Mouse (Mus musculus): Measurements from ENCODE around the gene Rps23. TPM values are rescaled to one million over a fixed set of nuclear protein-coding genes. Genes with fewer than 3 reads are reported as not detected.

Rps23 gene
- 281 and 321 TPM in 2 replicates for polyA plus RNA-seq (2014; fragmentation: Nextera tagmentation; extraction: Ambion mirVana)

- Histone ChIP-seq H3K4me2 (peak within 1 kb of the TSS; percentile 73), H3K27ac (ENCODE audit: low read depth) (peak within 1 kb of the TSS; percentile 85), H3K9ac (peak within 1 kb of the TSS; percentile 99), H3K36me3 (ENCODE audit: insufficient read depth) (peaks cover 32% of the 10 kb centered on the region), H3K4me3 (ENCODE audit: low read depth, low read length) (peak within 1 kb of the TSS; percentile 90), H3K4me1 (ENCODE audit: insufficient read depth) (no peaks in the 10 kb centered on the region), H3K9me3 (ENCODE audit: low read depth, low read length) (no peaks in the 10 kb centered on the region), H3K27me3 (ENCODE audit: insufficient read depth, low read length) (no peaks in the 10 kb centered on the region)
- DNase-seq (peak; percentile 96), ATAC-seq (ENCODE audit: insufficient read depth) (peak; percentile 98)
- under 1% methylated on average over 57 of the region's 57 CpGs for WGBS
- TF ChIP-seq CTCF (IDR thresholded peaks at IDR 0.05; ENCODE audit: low read depth): no peak
Measured at GRCm38 (mm10) chr13:90922751-90923612, at the start of gene Rps23. Gene Rps23 (plus strand): TSS chr13:90922958.

GRCm38 (mm10) chr13:90881727-90882429 is 40.9 kb upstream of the Rps23 start:
- 60% methylated on average over 1 of the region's 1 CpGs for WGBS

GRCm38 (mm10) chr13:90885856-90886532 is 36.8 kb upstream of the Rps23 start:
- H3K27me3 ChIP-seq (ENCODE audit: insufficient read depth, low read length): no peaks in the 10 kb centered on the region
- ATAC-seq (ENCODE audit: insufficient read depth) (peak; percentile 81), DNase-seq (peak; percentile 41)
- H3K4me3 ChIP-seq (ENCODE audit: low read depth, low read length): peak overlapping the region; percentile 32
- 21% methylated on average over 13 of the region's 13 CpGs for WGBS
- peaks cover 7% of the 10 kb centered on the region; the same call in 1 of the 2 replicates for H3K4me1 ChIP-seq (ENCODE audit: insufficient read depth)
- H3K4me2 ChIP-seq: peak overlapping the region; percentile 72
- H3K9me3 ChIP-seq (ENCODE audit: low read depth, low read length): no peaks in the 10 kb centered on the region; the same call in 1 of the 2 replicates
- no peaks in the 10 kb centered on the region for H3K36me3 ChIP-seq (ENCODE audit: insufficient read depth)
- H3K9ac ChIP-seq: peak overlapping the region; percentile 36
- H3K27ac ChIP-seq (ENCODE audit: low read depth): no peak overlapping the region
- no peak for TF ChIP-seq CTCF (IDR thresholded peaks at IDR 0.05; ENCODE audit: low read depth)

More at GRCm38 (mm10) chr13:90881727-90882429, 40.9 kb upstream of the Rps23 start:
- H3K4me2 ChIP-seq: no peak overlapping the region
- H3K27me3 ChIP-seq (ENCODE audit: insufficient read depth, low read length): no peaks in the 10 kb centered on the region
- H3K4me3 ChIP-seq (ENCODE audit: low read depth, low read length): no peak overlapping the region
- TF ChIP-seq CTCF (IDR thresholded peaks at IDR 0.05; ENCODE audit: low read depth): no peak
- H3K4me1 ChIP-seq (ENCODE audit: insufficient read depth): peaks cover 7% of the 10 kb centered on the region; the same call in 1 of the 2 replicates
- H3K36me3 ChIP-seq (ENCODE audit: insufficient read depth): no peaks in the 10 kb centered on the region
- H3K9me3 ChIP-seq (ENCODE audit: low read depth, low read length): no peaks in the 10 kb centered on the region; the same call in 1 of the 2 replicates
- H3K9ac ChIP-seq: no peak overlapping the region
- no peak overlapping the region for H3K27ac ChIP-seq (ENCODE audit: low read depth)
- DNase-seq: no peak
- ATAC-seq (ENCODE audit: insufficient read depth): no peak

- DNase-seq (peak; percentile 93), ATAC-seq (ENCODE audit: insufficient read depth) (peak; percentile 65)
- WGBS: under 1% methylated on average over 18 of the region's 18 CpGs
- H3K4me1 ChIP-seq (ENCODE audit: insufficient read depth): peaks cover 7% of the 10 kb centered on the region; the same call in 1 of the 2 replicates
- H3K4me3 ChIP-seq (ENCODE audit: low read depth, low read length): peak overlapping the region; percentile 32
- peak; percentile 82 for TF ChIP-seq CTCF (IDR thresholded peaks at IDR 0.05; ENCODE audit: low read depth)
- H3K36me3 ChIP-seq (ENCODE audit: insufficient read depth): no peaks in the 10 kb centered on the region
- H3K9ac ChIP-seq: peak overlapping the region; percentile 36
- H3K9me3 ChIP-seq (ENCODE audit: low read depth, low read length): no peaks in the 10 kb centered on the region; the same call in 1 of the 2 replicates
- H3K4me2 ChIP-seq: peak overlapping the region; percentile 72
- H3K27me3 ChIP-seq (ENCODE audit: insufficient read depth, low read length): no peaks in the 10 kb centered on the region
- no peak overlapping the region for H3K27ac ChIP-seq (ENCODE audit: low read depth)
Measured at GRCm38 (mm10) chr13:90886568-90886983, 36.2 kb upstream of the Rps23 start.

- peaks cover 7% of the 10 kb centered on the region; the same call in 1 of the 2 replicates for H3K4me1 ChIP-seq (ENCODE audit: insufficient read depth)
- H3K27me3 ChIP-seq (ENCODE audit: insufficient read depth, low read length): no peaks in the 10 kb centered on the region
- no peaks in the 10 kb centered on the region for H3K9me3 ChIP-seq (ENCODE audit: low read depth, low read length)
- no peak overlapping the region for H3K9ac ChIP-seq
- no peak overlapping the region for H3K4me3 ChIP-seq (ENCODE audit: low read depth, low read length)
- ATAC-seq (ENCODE audit: insufficient read depth) (no peak), DNase-seq (no peak)
- no peaks in the 10 kb centered on the region for H3K36me3 ChIP-seq (ENCODE audit: insufficient read depth)
- 82% methylated on average over 5 of the region's 5 CpGs for WGBS
- no peak overlapping the region for H3K27ac ChIP-seq (ENCODE audit: low read depth)
- H3K4me2 ChIP-seq: no peak overlapping the region
- no peak for TF ChIP-seq CTCF (IDR thresholded peaks at IDR 0.05; ENCODE audit: low read depth)
Measured at GRCm38 (mm10) chr13:90890111-90890510, 32.6 kb upstream of the Rps23 start.

- 90% methylated on average over 4 of the region's 4 CpGs for WGBS
- no peak for TF ChIP-seq CTCF (IDR thresholded peaks at IDR 0.05; ENCODE audit: low read depth)
Measured at GRCm38 (mm10) chr13:90894819-90895218, 27.9 kb upstream of the Rps23 start.

More at GRCm38 (mm10) chr13:90894819-90895218, 27.9 kb upstream of the Rps23 start:
- Histone ChIP-seq H3K27me3 (ENCODE audit: insufficient read depth, low read length) (no peaks in the 10 kb centered on the region), H3K4me3 (ENCODE audit: low read depth, low read length) (no peak overlapping the region), H3K27ac (ENCODE audit: low read depth) (no peak overlapping the region), H3K9ac (no peak overlapping the region), H3K36me3 (ENCODE audit: insufficient read depth) (no peaks in the 10 kb centered on the region), H3K4me2 (no peak overlapping the region), H3K9me3 (ENCODE audit: low read depth, low read length) (no peaks in the 10 kb centered on the region), H3K4me1 (ENCODE audit: insufficient read depth) (no peaks in the 10 kb centered on the region)
- no peak for ATAC-seq (ENCODE audit: insufficient read depth)
- no peak for DNase-seq

All from lung, embryonic 14.5 days (tissue).